Mouse (Mus musculus) ES-Bruce4 (cell line): ENCODE measurements around the gene Gdpd1. TPM values are rescaled to one million over a fixed set of nuclear protein-coding genes. Genes with fewer than 3 reads are reported as not detected.
A peak's percentile ranks its signal among the peaks of the same experiment; 100 is the strongest.

Source experiments
- H3K27ac ChIP-seq: 2 replicates; pipeline ENCODE4 v1.5.1; 2012; ENCODE audit warnings: low read length, inconsistent platforms; ENCODE audit not compliant: insufficient read depth
- H3K27me3 ChIP-seq: 2 replicates; pipeline ENCODE4 v1.6.1; 2012; ENCODE audit warnings: mild to moderate bottlenecking, low read length, inconsistent platforms; ENCODE audit not compliant: control insufficient read depth, poor library complexity, insufficient read depth, severe bottlenecking
- H3K36me3 ChIP-seq: 2 replicates; pipeline ENCODE4 v1.6.1; 2012; ENCODE audit warnings: inconsistent platforms, mild to moderate bottlenecking, low read length, moderate library complexity; ENCODE audit not compliant: control insufficient read depth, poor library complexity, insufficient read depth, severe bottlenecking
- H3K4me1 ChIP-seq: one replicate; pipeline ENCODE4 v1.8.1; 2011; ENCODE audit warnings: low read length; ENCODE audit not compliant: control insufficient read depth, insufficient read depth
- H3K4me3 ChIP-seq: 2 replicates; pipeline ENCODE4 v1.5.1; 2011; ENCODE audit warnings: low read depth, mild to moderate bottlenecking, low read length
- H3K9ac ChIP-seq: 2 replicates; pipeline ENCODE4 v1.6.1; 2012; ENCODE audit warnings: low read depth, mild to moderate bottlenecking, inconsistent platforms; ENCODE audit not compliant: poor library complexity, severe bottlenecking
- H3K9me3 ChIP-seq: replicated peaks from 2 replicates; pipeline ENCODE4 v1.6.1; 2012; ENCODE audit warnings: mild to moderate bottlenecking, low read length, inconsistent platforms; ENCODE audit not compliant: control insufficient read depth, poor library complexity, insufficient read depth, severe bottlenecking
- CTCF ChIP-seq: IDR thresholded peaks from one replicate; pipeline ENCODE4 v1.8.1; 2011; ENCODE audit warnings: low read depth, low read length
- EP300 ChIP-seq: IDR thresholded peaks from 2 replicates; pipeline ENCODE4 v1.6.1; 2011; ENCODE audit warnings: low read depth, low read length; ENCODE audit not compliant: insufficient read depth
- POLR2A ChIP-seq: IDR thresholded peaks from one replicate; pipeline ENCODE4 v1.8.1; 2011; ENCODE audit warnings: low read length; ENCODE audit not compliant: insufficient read depth
- polyA plus RNA-seq: library from polyadenylated mRNA; stranded (reverse); fragments of >200 nt; gene quantifications from 2 replicates; pipeline ENCODE4 v1.2.4, GENCODE M21; 2011; ENCODE audit warnings: low read depth; ENCODE audit not compliant: missing spikeins, insufficient read depth, insufficient read length

Gdpd1 gene
- polyA plus RNA-seq, 1 experiment = 6.3 TPM

- H3K9me3 ChIP-seq = no peaks in the 10 kb centered on the region; the same call in 1 of the 2 replicates
- no peaks in the 10 kb centered on the region for H3K36me3 ChIP-seq
- no peaks in the 10 kb centered on the region for H3K4me1 ChIP-seq
- H3K4me3 ChIP-seq = no peak overlapping the region
- 0 out of 2 replicates have a peak overlapping the region, but pooled peaks have one; percentile 42 for H3K9ac ChIP-seq
- H3K27ac ChIP-seq = no peak overlapping the region
- no peaks in the 10 kb centered on the region for H3K27me3 ChIP-seq
- TF ChIP-seq CTCF = peak; percentile 3
- TF ChIP-seq EP300 = no peak
Observed at GRCm38 (mm10) chr11:87010476-87010875, 63.4 kb downstream of the Gdpd1 start.

GRCm38 (mm10) chr11:87007371-87007770 is 66.5 kb downstream of the Gdpd1 start:
- H3K36me3 ChIP-seq = no peaks in the 10 kb centered on the region
- no peak overlapping the region for H3K9ac ChIP-seq
- H3K4me3 ChIP-seq = no peak overlapping the region
- no peaks in the 10 kb centered on the region for H3K4me1 ChIP-seq
- no peaks in the 10 kb centered on the region; the same call in 1 of the 2 replicates for H3K9me3 ChIP-seq
- TF ChIP-seq EP300 (no peak), POLR2A (no peak), CTCF (no peak)
- no peaks in the 10 kb centered on the region for H3K27me3 ChIP-seq
- H3K27ac ChIP-seq = no peak overlapping the region

- no peak overlapping the region for H3K9ac ChIP-seq
- TF ChIP-seq CTCF (no peak), POLR2A (no peak), EP300 (no peak)
Observed at GRCm38 (mm10) chr11:87004960-87005755, 68.7 kb downstream of the Gdpd1 start.

GRCm38 (mm10) chr11:87002078-87002829 is 71.6 kb downstream of the Gdpd1 start:
- no peak for TF ChIP-seq POLR2A
- TF ChIP-seq EP300 = no peak
- no peak for TF ChIP-seq CTCF
- Histone ChIP-seq H3K27ac (no peak overlapping the region), H3K9ac (no peak overlapping the region), H3K4me3 (no peak overlapping the region), H3K36me3 (no peaks in the 10 kb centered on the region), H3K4me1 (no peaks in the 10 kb centered on the region), H3K27me3 (no peaks in the 10 kb centered on the region), H3K9me3 (no peaks in the 10 kb centered on the region; the same call in 1 of the 2 replicates)

More at GRCm38 (mm10) chr11:87004960-87005755, 68.7 kb downstream of the Gdpd1 start:
- Histone ChIP-seq H3K36me3 (no peaks in the 10 kb centered on the region), H3K4me3 (no peak overlapping the region), H3K9me3 (no peaks in the 10 kb centered on the region; the same call in 1 of the 2 replicates), H3K27ac (no peak overlapping the region), H3K27me3 (no peaks in the 10 kb centered on the region), H3K4me1 (no peaks in the 10 kb centered on the region)

- Histone ChIP-seq H3K4me1 (no peaks in the 10 kb centered on the region), H3K9ac (no peak overlapping the region), H3K27me3 (no peaks in the 10 kb centered on the region), H3K9me3 (no peaks in the 10 kb centered on the region; the same call in 1 of the 2 replicates), H3K4me3 (no peak overlapping the region), H3K36me3 (no peaks in the 10 kb centered on the region), H3K27ac (no peak overlapping the region)
- no peak for TF ChIP-seq POLR2A
- TF ChIP-seq EP300 = no peak
- TF ChIP-seq CTCF = no peak
Observed at GRCm38 (mm10) chr11:87001217-87001616, 72.6 kb downstream of the Gdpd1 start.
